Mouse (Mus musculus) spleen, postnatal 10 days (tissue): ENCODE results near the gene Pkd2.
A peak's percentile ranks its signal among the peaks of the same experiment; 100 is the strongest.
"Not testable (repeated sequence)": the region's sequence is repeated elsewhere in the genome, so short reads cannot be mapped to it uniquely, and the experiment has no call there.

Source experiments
- DNase-seq, 2 experiments: peaks; one replicate each; pipeline ENCODE4 v3.0.0; 2021 to 2022; ENCODE audit warnings: low spot score in 2 of 2

Pkd2 gene

DNA sequence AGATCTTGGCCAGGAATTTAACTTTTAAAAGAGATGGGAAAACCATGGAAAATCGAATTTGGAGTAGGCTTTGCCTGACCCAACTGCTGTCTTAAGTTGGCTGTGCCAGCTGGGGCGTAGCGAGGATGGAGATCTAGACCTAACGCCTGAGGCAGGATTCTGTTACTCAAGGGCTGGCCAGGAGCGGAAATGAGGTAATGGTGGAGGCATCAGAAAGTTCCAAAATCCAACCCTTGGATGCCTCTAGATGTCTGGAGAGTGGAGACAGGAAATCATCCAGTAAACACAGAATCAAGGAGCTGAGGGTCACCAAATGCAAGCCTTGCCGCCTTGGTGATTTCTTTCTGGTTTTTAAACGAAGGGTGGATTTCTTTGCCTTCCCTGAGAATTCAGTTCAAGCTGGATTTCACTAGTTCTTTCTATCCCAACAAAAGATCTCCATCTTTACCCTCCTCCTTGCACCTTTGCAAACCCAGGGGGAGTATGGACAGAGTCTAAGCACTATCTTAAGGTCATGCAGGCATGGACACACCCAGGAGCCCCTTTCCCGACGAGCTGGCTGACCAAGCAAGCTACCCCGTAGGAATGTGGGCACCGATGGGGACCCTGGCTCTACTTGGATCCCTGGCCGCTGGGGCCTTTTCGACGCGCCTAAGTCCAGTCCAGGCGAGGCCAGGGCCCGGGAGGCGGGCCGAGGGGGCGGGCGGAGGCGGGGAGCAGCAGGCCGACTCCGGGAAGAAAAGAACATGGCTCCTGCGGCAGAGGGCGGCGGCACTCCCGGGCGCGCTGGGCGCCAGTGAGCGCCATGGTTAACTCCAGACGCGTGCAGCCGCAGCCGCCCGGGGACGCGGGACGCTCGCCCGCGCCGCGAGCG, at the start of gene Pkd2:
TSS of gene Pkd2 (plus strand) at position 619 of the 874 bp plus-strand sequence.
- DNase-seq, result peak in 1 of 2 experiments; percentile 19

DNA sequence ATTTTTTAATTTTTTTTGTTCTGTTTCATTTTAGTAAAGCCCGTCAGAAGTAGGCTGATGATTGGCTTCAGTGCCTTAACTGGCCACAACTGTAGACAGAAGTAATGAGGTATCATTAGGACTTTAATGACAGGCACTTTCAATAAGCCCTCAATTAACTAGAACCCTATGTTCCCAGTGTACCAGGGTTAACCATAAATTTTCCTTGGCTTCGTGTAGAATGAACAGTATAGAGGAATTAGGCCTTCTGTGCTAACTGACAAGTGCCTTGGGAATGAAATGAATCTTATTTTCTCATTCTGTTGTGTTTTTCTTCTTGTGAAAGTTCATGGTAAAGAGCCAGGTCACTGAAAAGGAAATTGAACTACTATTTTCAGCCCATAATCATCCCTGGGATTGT, 43.3 kb upstream of the Pkd2 start:
- no peak for DNase-seq

DNA sequence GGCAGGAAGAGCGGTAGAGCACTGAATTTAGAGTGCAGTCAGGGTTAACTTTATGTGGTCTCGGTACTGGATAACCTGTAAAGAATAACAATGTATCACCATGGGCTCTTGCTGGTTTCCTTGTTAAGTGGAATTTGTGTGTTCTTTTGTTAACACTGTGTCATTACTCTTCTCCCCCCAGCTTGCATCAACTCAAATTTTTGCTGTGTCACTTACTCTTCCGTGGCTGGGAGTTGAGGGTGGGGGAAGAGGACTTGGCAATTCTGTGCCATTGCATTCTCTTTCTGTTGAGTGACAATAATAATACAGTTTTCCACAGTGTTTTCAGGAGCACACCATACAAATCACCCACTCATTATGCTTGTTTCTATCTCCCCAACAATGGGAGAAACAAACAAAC, 42.2 kb upstream of the Pkd2 start:
- DNase-seq, result no peak

DNA sequence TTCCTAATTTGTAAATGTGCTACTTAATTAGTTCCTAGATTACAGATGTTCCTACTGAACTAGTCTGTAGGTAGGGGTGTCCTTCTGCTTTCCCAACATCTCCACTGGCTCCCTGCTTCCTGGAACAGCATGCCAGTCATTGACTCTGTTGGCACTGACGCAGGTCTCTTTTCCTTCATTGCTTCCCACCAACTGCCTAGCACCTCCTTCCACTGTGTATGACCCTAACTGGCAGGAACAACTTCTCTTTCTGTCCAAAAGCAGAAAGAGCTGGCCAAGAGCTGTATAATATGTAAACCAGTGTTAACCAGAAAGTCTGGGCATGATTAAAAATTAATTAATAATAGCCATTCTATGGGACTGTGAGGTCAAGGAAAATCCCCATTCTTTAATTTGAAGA, 41.5 kb upstream of the Pkd2 start:
- no peak for DNase-seq

DNA sequence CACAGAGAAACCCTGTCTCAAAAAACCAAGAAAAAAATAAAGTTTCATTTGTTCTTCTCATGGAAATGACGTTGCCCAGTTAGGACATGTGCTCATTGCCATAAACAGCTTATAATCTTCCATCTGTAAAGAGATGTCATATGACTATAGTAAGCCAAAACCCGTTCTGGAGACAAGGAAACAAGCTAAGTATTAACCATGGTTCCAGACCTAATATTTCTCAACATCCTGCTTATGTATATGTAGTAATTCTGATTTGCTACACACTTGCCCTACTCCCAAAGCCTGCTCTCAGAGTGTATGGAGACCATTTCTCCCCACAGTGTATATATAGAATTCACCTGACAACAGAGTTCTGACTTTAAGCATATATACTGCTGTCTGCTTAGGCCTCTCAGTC, 37.2 kb upstream of the Pkd2 start:
- no peak for DNase-seq

DNA sequence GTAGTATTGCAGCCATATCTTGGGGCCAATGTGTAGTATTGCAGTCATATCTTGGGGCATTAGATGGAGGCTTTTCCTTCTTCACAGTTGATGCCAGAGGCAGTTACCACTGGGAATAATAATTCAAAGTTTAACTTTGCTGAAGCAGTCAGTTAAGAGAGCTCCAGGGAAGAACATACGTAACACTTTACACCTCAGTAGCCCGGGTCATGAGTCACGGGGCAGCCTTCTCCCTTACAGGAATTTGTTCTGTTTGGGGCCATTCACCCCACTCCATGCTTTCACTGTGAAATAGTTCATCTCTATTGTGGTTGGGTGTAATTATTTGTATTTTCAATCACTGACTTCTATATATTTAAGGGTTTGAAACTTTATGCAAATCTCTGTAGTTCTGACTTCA, 35.4 kb upstream of the Pkd2 start:
- no peak for DNase-seq

DNA sequence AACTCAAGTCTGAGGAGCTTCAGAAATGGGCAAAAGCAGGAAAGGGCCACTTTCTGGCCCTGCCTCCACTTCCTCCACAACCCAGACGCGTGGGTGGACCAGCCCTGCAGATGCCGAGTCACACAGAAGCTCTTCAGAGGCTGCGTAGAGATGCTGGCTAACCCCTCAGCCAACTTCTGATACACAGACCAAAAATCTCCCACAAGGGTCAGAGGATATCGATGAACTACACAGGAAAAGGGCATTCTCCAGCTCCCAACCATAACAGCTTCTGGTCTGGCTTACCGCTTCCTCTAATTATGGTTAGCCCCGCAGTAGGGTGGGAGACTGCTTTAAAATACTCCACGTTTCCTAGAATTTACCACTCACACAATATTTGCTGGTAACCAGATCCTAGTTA, 33.3 kb upstream of the Pkd2 start:
- peak in 1 of 2 experiments; percentile 14 for DNase-seq

DNA sequence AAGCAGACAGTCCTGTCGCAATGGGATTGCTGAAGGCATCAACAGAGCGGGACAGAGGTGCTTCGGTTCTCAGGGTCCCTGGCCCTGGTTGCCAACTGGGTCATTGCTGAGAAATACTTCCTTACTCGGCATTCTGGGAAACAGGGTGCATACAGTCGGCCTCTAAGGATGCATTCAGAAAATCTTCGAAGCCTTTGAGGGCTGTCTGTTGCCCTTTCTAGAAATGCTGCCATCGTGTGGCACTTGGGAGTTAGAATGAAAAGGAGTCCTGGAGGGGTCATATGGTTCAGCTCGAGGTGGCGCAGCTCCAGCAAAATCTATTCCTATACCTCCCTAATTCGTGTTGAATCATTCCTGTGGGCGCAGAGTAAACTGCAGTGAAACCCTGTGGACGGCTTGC, 26.4 kb upstream of the Pkd2 start:
- DNase-seq, result peak in 1 of 2 experiments; percentile 23

DNA sequence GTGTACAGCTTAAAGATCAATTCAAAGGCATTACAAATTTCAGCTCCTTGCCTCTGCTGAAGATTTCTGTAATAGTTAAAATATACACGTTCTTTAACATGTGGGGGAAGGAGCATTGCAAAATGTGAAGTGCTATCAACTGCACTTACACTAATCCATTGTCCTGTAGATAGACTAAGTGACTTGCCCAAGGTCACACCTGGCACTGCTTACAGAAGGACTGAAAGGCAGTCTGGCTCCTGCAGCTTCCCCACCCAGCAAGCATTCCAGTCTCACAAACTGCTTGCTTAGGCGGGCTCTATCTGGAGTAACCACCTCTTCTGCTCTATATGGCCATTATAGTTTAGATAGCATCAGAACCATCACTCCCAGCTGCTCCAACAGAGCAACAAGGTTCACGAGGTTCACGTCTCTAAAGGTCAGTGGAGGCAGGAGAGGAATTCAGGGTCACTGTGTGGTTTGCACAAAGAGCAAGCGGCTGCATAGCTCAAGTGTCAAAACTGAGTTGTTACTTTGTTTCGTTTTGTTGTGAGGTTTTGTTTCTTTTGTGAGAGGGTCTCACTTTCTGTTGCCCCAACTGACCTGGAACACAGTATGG, 25.2 kb upstream of the Pkd2 start:
- DNase-seq, result no peak

DNA sequence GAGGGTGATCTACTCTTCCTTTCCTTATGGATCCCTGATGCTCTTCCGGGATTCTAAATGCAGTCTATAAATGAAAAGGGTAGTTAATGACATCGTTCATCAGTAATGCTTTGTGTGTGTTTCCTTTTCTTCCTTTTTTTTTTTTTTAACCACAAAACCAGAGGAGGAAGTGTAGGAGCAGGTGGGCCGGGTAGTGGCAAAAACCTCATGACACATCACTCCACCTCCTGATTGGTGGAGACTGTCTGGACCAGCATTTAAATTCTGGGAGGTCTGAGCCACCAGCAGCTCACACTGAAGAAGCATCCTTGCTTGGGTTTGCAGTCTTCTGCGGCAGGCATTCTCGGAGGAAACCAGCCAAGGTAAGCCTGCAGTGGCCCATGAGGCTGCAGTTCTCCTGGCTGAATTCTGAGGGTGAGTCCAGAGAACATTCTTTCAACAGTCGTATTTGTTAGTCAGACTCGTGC, 24.4 kb upstream of the Pkd2 start, which contains the start of gene Spp1:
TSS of gene Spp1 (plus strand) at position 284 of the 467 bp plus-strand sequence.
- no peak for DNase-seq

DNA sequence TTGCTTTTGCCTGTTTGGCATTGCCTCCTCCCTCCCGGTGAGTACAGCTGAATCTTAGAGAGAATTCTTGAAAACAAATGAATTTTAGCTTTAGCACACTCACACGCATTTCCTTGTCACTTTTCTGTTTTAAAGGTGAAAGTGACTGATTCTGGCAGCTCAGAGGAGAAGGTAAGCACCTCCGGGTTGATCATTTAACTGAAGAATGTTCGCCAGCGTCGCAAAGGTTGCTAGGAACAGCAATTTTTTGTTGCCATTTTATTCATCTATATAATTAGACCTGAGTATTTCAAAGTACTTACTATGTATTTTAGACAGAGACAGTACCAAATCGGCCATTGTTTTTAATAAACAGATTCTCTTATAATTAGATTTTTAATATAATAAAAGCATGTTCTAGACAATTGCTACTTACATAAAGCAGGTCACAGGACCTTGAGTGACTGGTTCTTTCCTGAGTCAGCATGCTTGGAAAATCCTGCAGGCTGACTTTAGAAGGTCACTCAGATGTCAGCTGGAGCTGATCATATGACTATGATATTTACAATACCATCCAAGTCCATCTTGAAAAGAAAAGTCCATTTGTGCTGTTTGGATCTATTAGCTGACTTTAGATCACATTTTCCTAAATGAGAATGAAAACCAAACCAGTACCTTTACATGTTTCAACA, 22.7 kb upstream of the Pkd2 start:
- DNase-seq, result no peak

DNA sequence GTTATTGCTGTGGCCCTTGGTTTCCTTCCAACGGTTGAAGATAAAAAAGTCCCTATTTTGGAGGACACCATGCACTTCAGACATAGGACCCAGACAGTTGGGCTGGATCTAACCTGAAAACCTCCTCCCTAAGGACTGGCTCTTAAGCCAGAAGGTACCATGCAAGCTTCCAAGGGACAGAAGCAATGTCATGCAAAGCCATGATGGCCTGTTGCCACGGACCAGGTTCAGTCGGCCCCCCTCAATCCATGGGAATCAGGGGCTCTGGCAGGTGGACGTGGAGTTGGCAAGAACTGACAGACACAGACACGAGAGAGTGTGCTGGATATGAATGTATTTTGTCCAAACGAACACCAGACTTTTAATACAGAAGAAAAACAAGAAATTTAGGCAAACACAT, 16.9 kb upstream of the Pkd2 start:
- no peak for DNase-seq

DNA sequence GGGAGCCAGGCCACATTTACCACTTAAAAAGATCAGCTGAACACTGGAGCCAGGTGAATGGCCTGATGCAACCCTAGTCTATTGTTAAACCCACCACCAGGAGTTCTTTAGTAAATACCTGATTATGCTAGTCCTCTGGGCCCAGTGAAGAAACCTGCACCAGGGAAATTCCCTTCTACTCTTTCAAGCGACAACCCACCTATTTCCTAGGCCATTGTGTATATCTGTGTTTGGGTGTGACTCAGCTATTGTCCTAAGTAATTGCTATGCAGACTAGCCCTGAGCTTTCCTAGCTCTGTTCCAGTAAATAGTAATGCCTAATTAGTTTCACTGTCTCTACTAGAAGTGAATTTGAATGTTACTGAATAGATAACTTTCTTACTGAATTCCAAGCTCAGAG, 16.4 kb upstream of the Pkd2 start:
- no peak for DNase-seq

DNA sequence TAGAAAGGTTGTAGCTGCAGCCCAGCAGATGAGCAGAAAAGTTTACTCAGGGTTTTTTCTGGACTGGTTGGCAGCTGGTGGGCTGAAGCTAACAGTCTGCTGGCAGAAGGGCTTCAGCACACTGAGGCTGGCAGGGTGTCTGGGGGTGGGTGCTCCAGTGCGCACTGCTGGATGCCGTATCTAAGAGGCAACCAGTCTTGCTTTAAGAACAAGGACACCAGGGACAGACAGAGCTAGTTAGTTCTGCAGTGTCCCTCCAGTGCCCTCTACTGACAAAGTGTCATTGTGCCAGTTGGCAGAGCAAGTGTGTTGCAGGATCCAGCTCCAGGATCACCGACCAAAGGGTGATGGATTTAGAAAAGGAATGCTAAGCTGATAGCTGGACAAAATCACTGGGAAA, 13.1 kb upstream of the Pkd2 start:
- DNase-seq, result peak in 1 of 2 experiments; percentile 19

DNA sequence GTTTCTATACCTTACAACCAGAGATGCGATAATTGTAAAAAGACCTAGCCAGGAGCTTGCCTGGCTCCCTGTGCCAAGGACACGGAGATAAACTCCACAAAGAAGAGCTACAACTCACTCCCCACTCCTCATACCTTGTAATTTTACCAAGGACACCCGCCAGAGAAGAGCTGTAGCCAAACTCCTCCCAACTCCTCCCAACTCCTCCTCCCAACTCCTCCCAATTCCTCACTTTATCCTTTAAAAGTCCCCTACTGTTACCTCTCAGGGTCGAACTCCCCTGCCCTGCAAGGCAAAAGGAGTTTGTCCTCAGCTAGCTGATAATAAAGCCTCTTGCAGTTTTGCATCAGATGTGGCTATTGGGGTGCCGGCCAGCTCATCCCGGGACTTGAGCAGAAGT, 10.9 kb upstream of the Pkd2 start:
- not testable (repeated sequence) for DNase-seq

DNA sequence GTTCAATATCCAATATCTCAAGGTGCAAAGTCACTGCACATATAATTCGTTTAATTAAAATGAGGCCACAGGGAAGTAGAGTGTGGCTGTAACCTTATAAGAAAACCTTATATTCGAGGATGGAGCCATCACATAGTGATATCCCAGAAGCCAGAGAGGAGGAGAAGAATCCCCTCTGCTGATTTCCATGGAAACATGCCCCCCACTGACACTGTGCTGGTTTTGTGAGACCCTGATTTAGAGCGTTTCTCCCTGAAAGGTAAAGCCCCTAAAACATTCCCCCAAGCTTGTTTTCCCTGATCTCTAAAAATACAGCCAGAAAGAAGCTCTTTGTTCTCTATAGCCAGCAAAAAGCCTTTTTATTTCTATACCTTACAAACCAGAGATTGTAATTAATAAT, 9.8 kb upstream of the Pkd2 start:
- no peak for DNase-seq

DNA sequence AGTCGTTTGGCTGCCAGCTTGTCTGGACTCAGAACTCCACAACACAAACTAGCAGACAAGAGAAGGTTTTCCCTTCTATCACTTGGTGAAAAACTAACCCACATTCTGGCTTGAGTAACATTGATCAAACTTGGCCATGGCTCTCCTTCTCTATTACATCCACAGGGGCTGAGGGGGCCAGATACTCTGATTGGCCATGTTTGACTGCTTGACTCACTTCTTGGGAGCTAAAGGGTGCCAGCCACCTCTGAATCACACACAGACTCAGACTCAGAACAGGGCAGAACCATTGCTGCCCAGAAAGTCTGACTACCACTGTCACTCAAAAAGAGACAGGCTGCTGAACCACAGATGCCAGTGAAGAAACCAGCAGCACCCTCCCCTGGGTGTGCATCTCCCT, 6.2 kb upstream of the Pkd2 start:
- DNase-seq, result no peak

DNA sequence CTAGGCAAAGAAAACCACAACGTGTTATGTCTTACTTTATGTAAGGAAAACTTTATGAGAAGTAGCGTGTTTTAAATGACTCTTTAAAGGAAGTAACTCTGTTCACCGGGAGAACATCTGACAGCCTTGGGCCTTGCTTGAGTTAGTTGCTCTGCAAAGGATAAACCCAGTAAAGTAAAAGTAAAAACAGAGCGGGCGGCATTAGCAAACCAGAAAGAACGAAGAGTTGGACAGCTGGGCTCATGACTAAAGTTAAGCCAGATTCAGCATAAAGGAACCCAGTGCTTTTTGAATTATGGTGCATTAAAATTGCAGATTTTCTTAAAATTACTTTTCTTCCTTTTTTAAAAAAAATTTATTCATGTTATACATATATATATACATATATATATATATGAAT, 4.7 kb upstream of the Pkd2 start:
- no peak for DNase-seq

DNA sequence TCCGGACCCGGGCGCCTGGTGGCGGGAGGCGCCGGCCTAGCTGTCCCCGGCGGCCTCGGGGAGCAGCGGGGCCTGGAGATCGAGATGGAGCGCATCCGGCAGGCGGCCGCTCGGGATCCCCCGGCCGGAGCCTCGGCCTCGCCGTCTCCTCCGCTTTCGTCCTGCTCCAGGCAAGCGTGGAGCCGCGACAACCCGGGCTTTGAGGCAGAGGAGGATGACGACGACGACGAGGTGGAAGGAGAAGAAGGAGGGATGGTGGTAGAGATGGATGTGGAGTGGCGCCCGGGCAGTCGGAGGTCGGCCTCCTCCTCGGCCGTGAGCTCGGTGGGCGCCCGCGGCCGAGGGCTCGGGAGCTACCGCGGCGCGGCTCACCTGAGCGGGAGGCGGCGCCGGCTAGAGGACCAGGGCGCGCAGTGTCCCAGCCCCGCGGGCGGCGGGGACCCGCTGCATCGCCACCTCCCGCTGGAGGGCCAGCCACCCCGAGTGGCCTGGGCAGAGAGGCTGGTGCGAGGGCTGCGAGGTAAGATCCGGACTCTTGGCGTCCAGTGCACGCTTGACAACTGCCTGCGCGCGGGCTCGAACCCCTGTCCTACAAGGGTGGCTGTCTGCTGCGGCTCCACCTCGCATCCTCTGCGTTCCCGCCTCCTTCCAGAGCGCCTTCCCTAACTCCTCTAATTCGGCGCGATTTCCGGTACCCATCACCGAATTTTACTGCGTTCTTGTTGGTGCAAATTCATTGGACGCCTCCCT, 631 bp downstream of the Pkd2 start:
- DNase-seq, result peak in 1 of 2 experiments; percentile 13

DNA sequence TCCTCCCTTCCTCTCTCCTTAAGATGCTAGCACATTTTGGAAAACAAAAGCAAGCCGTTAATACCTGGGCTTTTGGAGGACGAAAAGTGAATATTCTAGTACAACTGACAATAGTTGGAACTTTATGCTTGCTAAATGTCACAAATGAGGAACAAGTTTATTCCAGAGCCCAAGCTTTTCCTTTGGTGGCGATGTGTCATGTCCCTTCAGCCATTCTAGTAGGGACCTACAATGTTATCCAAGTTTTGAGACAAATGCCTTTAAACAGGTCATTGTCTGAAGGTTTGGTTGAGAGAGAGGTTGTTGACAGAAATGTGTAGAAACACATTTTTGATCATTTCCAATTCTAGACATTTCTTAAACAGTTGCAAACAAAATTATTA, 1.2 kb downstream of the Pkd2 start:
- DNase-seq, result no peak

DNA sequence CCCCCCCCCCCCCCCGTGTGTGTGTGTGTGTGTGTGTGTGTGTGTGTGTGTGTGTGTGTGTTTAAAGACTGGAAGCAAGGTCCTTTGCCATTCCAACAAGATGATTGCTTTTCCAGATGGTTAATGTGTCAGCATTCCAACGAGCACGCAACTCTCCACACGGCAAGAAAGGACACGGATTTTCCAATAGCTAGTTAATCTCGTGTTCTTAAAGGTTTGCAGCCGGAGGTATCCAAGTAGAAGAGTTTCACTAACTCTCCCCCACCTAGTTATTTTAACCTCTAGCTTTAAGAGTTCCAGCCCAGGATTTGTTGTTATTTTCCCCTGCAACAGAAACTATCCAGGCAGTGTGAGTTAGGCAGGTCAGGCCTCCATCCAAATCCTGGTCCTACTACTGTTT, 1.6 kb downstream of the Pkd2 start:
- no peak for DNase-seq

DNA sequence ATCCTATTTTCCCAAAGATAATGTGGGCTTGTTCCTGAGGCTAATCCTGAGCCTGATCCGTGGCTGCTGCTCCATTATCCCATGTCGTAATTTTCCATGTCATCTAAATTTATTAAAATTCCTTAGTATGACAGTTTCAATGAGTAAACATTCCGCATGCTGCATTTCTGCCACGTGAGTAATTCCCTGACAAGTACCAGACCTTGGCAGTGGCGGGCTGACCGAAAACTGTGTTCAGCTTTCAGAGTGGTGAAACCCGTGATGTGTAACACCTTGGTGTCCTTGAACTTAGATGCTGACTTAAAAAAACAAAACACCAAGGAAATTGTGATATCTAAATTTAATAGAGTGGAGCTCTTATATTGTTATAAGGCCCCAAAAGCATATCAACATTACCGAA, 6.0 kb downstream of the Pkd2 start:
- no peak for DNase-seq
